Mouse (Mus musculus): ENCODE results near the gene St6gal1.

GRCm38 (mm10) chr16:23266293-23266692, 41.8 kb downstream of the St6gal1 start:
- TF ChIP-seq CTCF (IDR thresholded peaks at IDR 0.05; ENCODE audit: low read depth, low read length) (no peak), POLR2A (IDR thresholded peaks at IDR 0.05; ENCODE audit: borderline replicate concordance, low read depth, low read length) (no peak)

All from bone marrow macrophage, adult 2 months (primary cell).